Mouse (Mus musculus) limb, embryonic 13.5 days (tissue): ENCODE measurements around the gene Lamtor5. TPM values are rescaled to one million over a fixed set of nuclear protein-coding genes. Genes with fewer than 3 reads are reported as not detected.

Source experiments
- ATAC-seq: fragments of 200-750 bp; cut with Nextera tagmentation; 2 replicates; pipeline ENCODE4 v1.8.0; 2017; ENCODE audit warnings: low read depth, moderate number of reproducible peaks, moderate TSS enrichment; ENCODE audit not compliant: low FRiP score
- H3K27ac ChIP-seq: fragments of 300-500 bp; sonication (generic); 2 replicates; pipeline ENCODE4 v1.5.1; 2015; ENCODE audit warnings: inconsistent platforms, mild to moderate bottlenecking, moderate library complexity
- H3K27me3 ChIP-seq: fragments of 300-500 bp; sonication (generic); 2 replicates; pipeline ENCODE4 v1.6.1; 2015; ENCODE audit warnings: mild to moderate bottlenecking, inconsistent platforms
- H3K36me3 ChIP-seq: fragments of 300-500 bp; sonication (generic); 2 replicates; pipeline ENCODE4 v1.6.1; 2015; ENCODE audit warnings: inconsistent platforms, mild to moderate bottlenecking, moderate library complexity
- H3K4me1 ChIP-seq: fragments of 300-500 bp; sonication (generic); 2 replicates; pipeline ENCODE4 v1.6.1; 2015; ENCODE audit warnings: inconsistent platforms
- H3K4me2 ChIP-seq: fragments of 300-500 bp; sonication (generic); replicated peaks from 2 replicates; pipeline ENCODE4 v1.6.1; 2015; ENCODE audit warnings: inconsistent platforms, mild to moderate bottlenecking, moderate library complexity
- H3K4me3 ChIP-seq: fragments of 300-500 bp; sonication (generic); 2 replicates; pipeline ENCODE4 v1.5.1; 2015; ENCODE audit warnings: moderate library complexity, mild to moderate bottlenecking, inconsistent platforms
- H3K9ac ChIP-seq: fragments of 300-500 bp; sonication (generic); 2 replicates; pipeline ENCODE4 v1.6.1; 2015; ENCODE audit warnings: mild to moderate bottlenecking, inconsistent platforms
- H3K9me3 ChIP-seq: fragments of 300-500 bp; sonication (generic); 2 replicates; pipeline ENCODE4 v1.6.1; 2016; ENCODE audit warnings: inconsistent platforms
- WGBS: fragments of 180-500 bp; shearing (Covaris S2); methylation state at CpG from one replicate; pipeline ENCODE4 v1.1.7; 2015; 5-methylcytosine and 5-hydroxymethylcytosine counted together
- polyA plus RNA-seq: library from polyadenylated mRNA; unstranded; fragments of >200 nt; fragmentation: Nextera tagmentation; extraction: Ambion mirVana; gene quantifications from 2 replicates; pipeline ENCODE4 v1.2.1, GENCODE M21; 2015

Lamtor5 gene
- polyA plus RNA-seq, 1 experiment from 2014 or later = 190 TPM

GRCm38 (mm10) chr3:107326442-107326841, 47.8 kb downstream of the Lamtor5 start:
- no peaks in the 10 kb centered on the region for H3K27me3 ChIP-seq
- ATAC-seq = no peak
- H3K36me3 ChIP-seq = peaks cover 43% of the 10 kb centered on the region
- H3K4me3 ChIP-seq = no peak overlapping the region
- WGBS = 90% methylated on average over 1 of the region's 1 CpGs
- no peak overlapping the region for H3K4me2 ChIP-seq
- H3K9me3 ChIP-seq = no peaks in the 10 kb centered on the region
- no peak overlapping the region for H3K27ac ChIP-seq
- H3K4me1 ChIP-seq = peaks cover 54% of the 10 kb centered on the region
- H3K9ac ChIP-seq = no peak overlapping the region

- 65% methylated on average over 28 of the region's 28 CpGs for WGBS
- no peak for ATAC-seq
- Histone ChIP-seq H3K4me1 (peaks cover 41% of the 10 kb centered on the region), H3K4me2 (peak overlapping the region; percentile 98), H3K9ac (peak overlapping the region; percentile 91), H3K4me3 (peak overlapping the region; percentile 93), H3K36me3 (peaks cover 21% of the 10 kb centered on the region), H3K27ac (no peak overlapping the region), H3K27me3 (no peaks in the 10 kb centered on the region), H3K9me3 (no peaks in the 10 kb centered on the region)
Measured at GRCm38 (mm10) chr3:107330503-107331424, 52.1 kb downstream of the Lamtor5 start.

- H3K9me3 ChIP-seq = no peaks in the 10 kb centered on the region
- peak overlapping the region; percentile 91 for H3K9ac ChIP-seq
- 24% methylated on average over 17 of the region's 17 CpGs for WGBS
- peak overlapping the region; percentile 98 for H3K4me2 ChIP-seq
- H3K27ac ChIP-seq = no peak overlapping the region; the same call in 1 of the 2 replicates
- no peaks in the 10 kb centered on the region for H3K27me3 ChIP-seq
- H3K4me1 ChIP-seq = peaks cover 39% of the 10 kb centered on the region
- ATAC-seq = no peak
- peaks cover 19% of the 10 kb centered on the region for H3K36me3 ChIP-seq
- H3K4me3 ChIP-seq = peak overlapping the region; percentile 93
Measured at GRCm38 (mm10) chr3:107331746-107332126, 53.1 kb downstream of the Lamtor5 start.

- no peak for ATAC-seq
- Histone ChIP-seq H3K4me2 (peak overlapping the region; percentile 98), H3K27me3 (no peaks in the 10 kb centered on the region)
Measured at GRCm38 (mm10) chr3:107332127-107332959, 53.7 kb downstream of the Lamtor5 start.

GRCm38 (mm10) chr3:107332960-107333380, 54.3 kb downstream of the Lamtor5 start:
- H3K4me2 ChIP-seq = peak overlapping the region; percentile 34; the same call in 1 of the 2 replicates

More at GRCm38 (mm10) chr3:107332127-107332959, 53.7 kb downstream of the Lamtor5 start:
- Histone ChIP-seq H3K9ac (peak overlapping the region; percentile 91), H3K27ac (peak overlapping the region; percentile 92), H3K4me3 (peak overlapping the region; percentile 93), H3K36me3 (peaks cover 19% of the 10 kb centered on the region), H3K4me1 (peaks cover 39% of the 10 kb centered on the region), H3K9me3 (no peaks in the 10 kb centered on the region)
- under 1% methylated on average over 75 of the region's 75 CpGs for WGBS

More at GRCm38 (mm10) chr3:107332960-107333380, 54.3 kb downstream of the Lamtor5 start:
- Histone ChIP-seq H3K27me3 (no peaks in the 10 kb centered on the region), H3K36me3 (peaks cover 17% of the 10 kb centered on the region), H3K9me3 (no peaks in the 10 kb centered on the region), H3K27ac (peak overlapping the region; percentile 95), H3K9ac (peak overlapping the region; percentile 92), H3K4me1 (peaks cover 35% of the 10 kb centered on the region), H3K4me3 (peak overlapping the region; percentile 93)
- ATAC-seq = peak; percentile 96
- WGBS = under 1% methylated on average over 37 of the region's 37 CpGs

Other genes starting within 250 kb of the Lamtor5 start
- gene Kcna3, start 242.7 kb upstream of the Lamtor5 start, polyA plus RNA-seq = 1.6 TPM in 2 replicates
- gene Kcna2, start 177.7 kb upstream of the Lamtor5 start, polyA plus RNA-seq = 0.08 and 0.10 TPM in 2 replicates
- not detected in 2 replicates for gene Kcna10, start 95.8 kb upstream of the Lamtor5 start, polyA plus RNA-seq
- gene Cym, start 57.1 kb upstream of the Lamtor5 start, polyA plus RNA-seq = 0.41 TPM in 1 of 2 replicates, not detected in the other
- gene A630076J17Rik, start 48.2 kb upstream of the Lamtor5 start, polyA plus RNA-seq = not detected in 2 replicates
- 0.08 TPM in 2 replicates for gene Prok1, start 39.2 kb upstream of the Lamtor5 start, polyA plus RNA-seq
- 10.6 and 11.0 TPM in 2 replicates for gene Slc16a4, start 12.4 kb downstream of the Lamtor5 start, polyA plus RNA-seq
- gene Rbm15, start 54.8 kb downstream of the Lamtor5 start, polyA plus RNA-seq = 16.5 and 16.8 TPM in 2 replicates
- 0.18 and 0.36 TPM in 2 replicates for gene Kcnc4, start 180.7 kb downstream of the Lamtor5 start, polyA plus RNA-seq
- gene Slc6a17, start 239.2 kb downstream of the Lamtor5 start, polyA plus RNA-seq = 5.3 and 5.9 TPM in 2 replicates